Mouse (Mus musculus): ENCODE measurements around the gene Pus3.

Pus3 gene

DNA sequence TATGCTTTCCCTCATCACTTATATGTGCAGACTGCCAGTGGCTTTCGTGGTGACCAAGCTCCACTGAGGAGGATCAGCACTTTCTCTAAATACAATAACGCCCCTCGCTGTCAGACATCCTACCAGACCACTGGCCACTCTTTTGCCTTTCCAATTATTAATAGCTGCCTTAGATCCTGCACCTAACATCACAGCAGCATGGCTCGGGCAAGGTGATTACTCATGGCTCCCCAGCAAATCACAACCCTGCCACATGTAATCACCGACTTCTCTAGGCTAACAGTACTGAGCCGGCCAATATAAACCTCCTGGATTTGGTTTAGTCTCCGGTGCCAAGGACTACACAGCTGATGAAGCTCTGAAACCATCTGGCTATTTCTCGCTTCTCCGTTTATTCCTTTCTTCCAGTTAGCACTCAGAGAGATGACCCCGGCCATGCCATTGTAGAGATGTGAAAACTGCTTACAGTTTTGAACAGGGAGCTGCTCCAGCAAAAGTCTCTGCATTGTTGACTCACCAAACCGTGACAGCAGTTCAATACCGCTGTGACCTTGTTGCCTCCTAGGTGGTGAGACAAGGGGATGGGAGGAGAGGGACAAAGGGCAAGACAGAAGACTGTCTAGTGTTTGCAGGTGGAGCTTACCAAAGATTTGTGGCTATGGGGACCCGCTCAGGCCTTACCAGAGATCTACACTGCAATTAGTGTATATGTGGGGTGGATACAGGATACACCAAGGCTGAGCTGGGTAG is 19.2 kb upstream of the Pus3 start:
- no peak for DNase-seq (ENCODE audit: low read depth, low spot score)
- Histone ChIP-seq H3K36me3 (ENCODE audit: control insufficient read depth, insufficient read depth, low read length, poor library complexity, severe bottlenecking) (no peaks in the 10 kb centered on the region; the same call in 1 of the 2 replicates), H3K27me3 (ENCODE audit: control insufficient read depth, insufficient read depth, low read length, poor library complexity, severe bottlenecking) (no peaks in the 10 kb centered on the region)

DNA sequence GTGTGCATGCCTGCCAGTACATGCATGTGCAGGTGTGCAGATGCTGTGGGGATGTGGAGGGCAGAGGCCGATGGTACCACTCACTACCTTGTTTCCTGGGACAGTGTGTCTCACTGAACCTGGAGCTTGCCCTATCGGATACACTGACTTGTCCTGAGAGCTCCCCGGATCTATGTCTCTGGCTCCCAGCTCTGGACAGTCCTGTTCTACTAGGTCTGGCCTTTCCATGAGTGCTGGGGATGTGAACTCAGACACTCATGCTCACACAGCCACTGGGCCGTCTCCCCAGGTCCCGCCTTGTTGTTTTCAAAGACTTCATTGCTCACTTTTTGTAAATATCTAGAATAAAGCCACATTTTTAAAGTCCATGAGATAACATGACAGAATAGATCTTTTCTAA is 17.4 kb upstream of the Pus3 start:
- no peak for DNase-seq (ENCODE audit: low read depth, low spot score)
- Histone ChIP-seq H3K36me3 (ENCODE audit: control insufficient read depth, insufficient read depth, low read length, poor library complexity, severe bottlenecking) (no peaks in the 10 kb centered on the region; the same call in 1 of the 2 replicates), H3K27me3 (ENCODE audit: control insufficient read depth, insufficient read depth, low read length, poor library complexity, severe bottlenecking) (no peaks in the 10 kb centered on the region)

- peak; percentile 88 for DNase-seq (ENCODE audit: low read depth, low spot score)
- Histone ChIP-seq H3K27me3 (ENCODE audit: control insufficient read depth, insufficient read depth, low read length, poor library complexity, severe bottlenecking) (no peaks in the 10 kb centered on the region), H3K36me3 (ENCODE audit: control insufficient read depth, insufficient read depth, low read length, poor library complexity, severe bottlenecking) (no peaks in the 10 kb centered on the region; the same call in 1 of the 2 replicates)
Measured at GRCm38 (mm10) chr9:35541488-35541887, 16.9 kb upstream of the Pus3 start.

DNA sequence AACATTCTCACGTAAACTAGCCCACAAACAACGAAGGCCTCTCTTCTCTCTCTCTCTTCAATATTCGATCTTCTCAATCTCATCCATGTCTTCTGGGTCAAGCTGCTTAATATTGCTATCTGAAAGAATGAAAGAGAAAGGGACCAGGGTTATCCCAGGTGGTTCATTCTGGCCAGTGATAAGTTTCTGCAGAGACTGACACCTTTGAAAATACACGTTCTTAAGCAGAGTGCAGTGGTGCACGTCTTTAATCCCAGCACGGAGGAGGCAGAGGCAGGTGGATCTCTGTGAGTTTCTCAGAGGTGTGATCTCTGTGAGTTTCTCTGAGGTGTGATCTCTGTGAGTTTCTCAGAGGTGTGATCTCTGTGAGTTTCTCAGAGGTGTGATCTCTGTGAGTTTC is 16.5 kb upstream of the Pus3 start:
- DNase-seq (ENCODE audit: low read depth, low spot score), result no peak
- Histone ChIP-seq H3K27me3 (ENCODE audit: control insufficient read depth, insufficient read depth, low read length, poor library complexity, severe bottlenecking) (no peaks in the 10 kb centered on the region), H3K36me3 (ENCODE audit: control insufficient read depth, insufficient read depth, low read length, poor library complexity, severe bottlenecking) (no peaks in the 10 kb centered on the region; the same call in 1 of the 2 replicates)

GRCm38 (mm10) chr9:35543099-35543860 is 15.1 kb upstream of the Pus3 start:
- Histone ChIP-seq H3K27me3 (ENCODE audit: control insufficient read depth, insufficient read depth, low read length, poor library complexity, severe bottlenecking) (no peaks in the 10 kb centered on the region), H3K36me3 (ENCODE audit: control insufficient read depth, insufficient read depth, low read length, poor library complexity, severe bottlenecking) (no peaks in the 10 kb centered on the region; the same call in 1 of the 2 replicates)
- no peak for DNase-seq (ENCODE audit: low read depth, low spot score)

GRCm38 (mm10) chr9:35544666-35545065 is 13.7 kb upstream of the Pus3 start:
- Histone ChIP-seq H3K36me3 (ENCODE audit: control insufficient read depth, insufficient read depth, low read length, poor library complexity, severe bottlenecking) (no peaks in the 10 kb centered on the region; the same call in 1 of the 2 replicates), H3K27me3 (ENCODE audit: control insufficient read depth, insufficient read depth, low read length, poor library complexity, severe bottlenecking) (no peaks in the 10 kb centered on the region)
- DNase-seq (ENCODE audit: low read depth, low spot score), result no peak

GRCm38 (mm10) chr9:35545704-35546103 is 12.7 kb upstream of the Pus3 start:
- no peak for DNase-seq (ENCODE audit: low read depth, low spot score)
- Histone ChIP-seq H3K27me3 (ENCODE audit: control insufficient read depth, insufficient read depth, low read length, poor library complexity, severe bottlenecking) (no peaks in the 10 kb centered on the region), H3K36me3 (ENCODE audit: control insufficient read depth, insufficient read depth, low read length, poor library complexity, severe bottlenecking) (no peaks in the 10 kb centered on the region; the same call in 1 of the 2 replicates)

DNA sequence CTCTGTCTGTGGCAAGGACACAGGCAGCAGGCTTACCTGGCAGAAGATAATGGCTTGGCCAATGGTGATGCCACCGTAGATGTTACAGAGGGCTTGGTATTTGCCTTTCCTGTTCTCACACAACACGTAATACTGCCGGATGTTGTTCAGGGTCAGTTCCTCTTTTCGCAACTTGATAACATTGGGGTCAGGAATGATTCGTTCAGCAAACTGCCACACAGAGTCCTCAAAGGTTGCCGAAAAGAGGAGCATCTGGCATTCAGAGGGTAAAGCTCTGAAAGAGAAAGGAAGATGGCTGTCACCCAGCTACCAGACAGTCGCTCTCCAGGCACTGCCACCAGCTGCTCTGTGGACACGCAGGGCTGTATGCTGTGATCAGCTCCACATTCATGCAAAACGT is 11.7 kb upstream of the Pus3 start:
- DNase-seq (ENCODE audit: low read depth, low spot score), result peak; percentile 82
- Histone ChIP-seq H3K27me3 (ENCODE audit: control insufficient read depth, insufficient read depth, low read length, poor library complexity, severe bottlenecking) (no peaks in the 10 kb centered on the region), H3K36me3 (ENCODE audit: control insufficient read depth, insufficient read depth, low read length, poor library complexity, severe bottlenecking) (no peaks in the 10 kb centered on the region; the same call in 1 of the 2 replicates)

DNA sequence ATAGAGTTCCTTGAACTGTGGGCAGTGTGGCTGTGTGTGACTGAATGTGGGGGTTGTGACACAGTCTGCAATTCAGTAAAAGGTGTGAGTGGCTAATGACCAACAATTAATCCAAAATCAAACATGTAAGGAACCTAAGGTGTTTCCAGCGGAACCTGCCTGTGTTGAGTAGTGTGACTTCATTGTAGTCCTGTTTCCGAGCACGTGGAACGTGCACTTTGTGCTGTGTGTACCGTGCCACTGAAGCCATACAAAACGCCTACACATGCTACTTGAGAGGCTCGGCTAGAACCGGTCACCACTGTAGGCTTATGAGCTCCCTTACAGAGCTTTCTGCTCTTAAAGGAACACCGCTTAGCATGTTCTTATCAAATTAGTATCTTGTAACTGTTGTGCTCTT is 9.9 kb upstream of the Pus3 start:
- Histone ChIP-seq H3K27me3 (ENCODE audit: control insufficient read depth, insufficient read depth, low read length, poor library complexity, severe bottlenecking) (no peaks in the 10 kb centered on the region; the same call in 1 of the 2 replicates), H3K36me3 (ENCODE audit: control insufficient read depth, insufficient read depth, low read length, poor library complexity, severe bottlenecking) (no peaks in the 10 kb centered on the region; the same call in 1 of the 2 replicates)

GRCm38 (mm10) chr9:35556494-35557102 is 1.8 kb upstream of the Pus3 start:
- 0 out of 2 replicates have a peak, but pooled peaks cover under 1% of the 10 kb centered on the region for H3K36me3 ChIP-seq (ENCODE audit: control insufficient read depth, insufficient read depth, low read length, poor library complexity, severe bottlenecking)
- DNase-seq (ENCODE audit: low read depth, low spot score), result no peak
- H3K27me3 ChIP-seq (ENCODE audit: control insufficient read depth, insufficient read depth, low read length, poor library complexity, severe bottlenecking), result no peaks in the 10 kb centered on the region; the same call in none of the 2 replicates

More for the DNA sequence above, 9.9 kb upstream of the Pus3 start:
- no peak for DNase-seq (ENCODE audit: low read depth, low spot score)

- Histone ChIP-seq H3K36me3 (ENCODE audit: control insufficient read depth, insufficient read depth, low read length, poor library complexity, severe bottlenecking) (0 out of 2 replicates have a peak, but pooled peaks cover 3% of the 10 kb centered on the region), H3K27me3 (ENCODE audit: control insufficient read depth, insufficient read depth, low read length, poor library complexity, severe bottlenecking) (no peaks in the 10 kb centered on the region; the same call in 1 of the 2 replicates)
- peak; percentile 89 for DNase-seq (ENCODE audit: low read depth, low spot score)
Measured at GRCm38 (mm10) chr9:35559009-35559890, 855 bp downstream of the Pus3 start.

DNA sequence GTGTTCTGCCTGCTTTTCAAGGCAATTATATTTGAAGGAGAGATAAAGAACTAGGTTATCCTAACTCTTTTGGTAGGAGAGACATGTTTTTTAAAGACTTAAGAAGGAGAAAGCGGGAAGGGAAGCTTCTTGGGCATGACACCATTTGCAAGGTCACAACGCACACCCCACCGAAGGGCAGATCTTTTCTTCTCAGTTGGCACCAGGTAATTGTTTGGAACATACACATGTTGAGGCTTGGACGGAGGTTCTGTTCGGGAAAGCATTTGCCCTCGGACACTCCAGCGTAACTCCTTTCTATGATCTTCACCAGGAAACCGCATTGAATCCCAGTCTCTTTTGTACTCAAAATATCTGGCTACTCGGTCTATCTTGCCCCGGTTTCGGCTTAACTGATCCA is 2.7 kb downstream of the Pus3 start:
- no peaks in the 10 kb centered on the region for H3K27me3 ChIP-seq (ENCODE audit: control insufficient read depth, insufficient read depth, low read length, poor library complexity, severe bottlenecking)
- DNase-seq (ENCODE audit: low read depth, low spot score), result no peak
- H3K36me3 ChIP-seq (ENCODE audit: control insufficient read depth, insufficient read depth, low read length, poor library complexity, severe bottlenecking), result peaks cover 11% of the 10 kb centered on the region

- no peak for DNase-seq (ENCODE audit: low read depth, low spot score)
Measured at GRCm38 (mm10) chr9:35561583-35561982, 3.2 kb downstream of the Pus3 start.

More at GRCm38 (mm10) chr9:35561583-35561982, 3.2 kb downstream of the Pus3 start:
- Histone ChIP-seq H3K36me3 (ENCODE audit: control insufficient read depth, insufficient read depth, low read length, poor library complexity, severe bottlenecking) (peaks cover 11% of the 10 kb centered on the region), H3K27me3 (ENCODE audit: control insufficient read depth, insufficient read depth, low read length, poor library complexity, severe bottlenecking) (no peaks in the 10 kb centered on the region)

All from splenic B cell, adult 2 months (primary cell).